Mouse (Mus musculus) layer of hippocampus, postnatal 25 days (tissue): ENCODE measurements around the gene Trappc1. TPM values are rescaled to one million over a fixed set of nuclear protein-coding genes. Genes with fewer than 3 reads are reported as not detected.

Experiments
- DNase-seq, 2 experiments: peaks; one replicate each; pipeline ENCODE4 v3.0.0; 2022; ENCODE audit warnings: mixed read lengths in 2 of 2, low spot score in 1 of 2; ENCODE audit errors: extremely low spot score in 1 of 2
- total RNA-seq, 2 experiments: library from RNA; stranded (reverse); gene quantifications; 2 replicates each; pipeline ENCODE4 v1.2.3; 2021

Trappc1 gene
- total RNA-seq, 2 experiments from 2014 or later = 63.5 to 68.4 TPM

- no peak for DNase-seq
These were observed 3.9 kb downstream of the Trappc1 start for GRCm38 (mm10) chr11:69327648-69328047.

GRCm38 (mm10) chr11:69328517-69328916 is 4.7 kb downstream of the Trappc1 start:
- DNase-seq = no peak

- DNase-seq = no peak
These were observed 7.4 kb downstream of the Trappc1 start for GRCm38 (mm10) chr11:69331152-69331551.

GRCm38 (mm10) chr11:69331929-69332405 is 8.2 kb downstream of the Trappc1 start:
- peak; percentile 65 to 77 for DNase-seq

GRCm38 (mm10) chr11:69332713-69333253 is 9.0 kb downstream of the Trappc1 start:
- no peak for DNase-seq

GRCm38 (mm10) chr11:69333922-69334321 is 10.1 kb downstream of the Trappc1 start:
- no peak for DNase-seq

- DNase-seq = no peak
These were observed 11.0 kb downstream of the Trappc1 start for GRCm38 (mm10) chr11:69334796-69335195.

GRCm38 (mm10) chr11:69340161-69341131 is 16.7 kb downstream of the Trappc1 start, which contains the start of gene Rnf227:
Rnf227 (plus strand) TSS chr11:69340461.
- peak; percentile 64 to 81 for DNase-seq

GRCm38 (mm10) chr11:69346441-69346840 is 22.7 kb downstream of the Trappc1 start:
- DNase-seq = no peak

- DNase-seq = no peak
These were observed 32.8 kb downstream of the Trappc1 start for GRCm38 (mm10) chr11:69356544-69356943.

- no peak for DNase-seq
These were observed 33.9 kb downstream of the Trappc1 start for GRCm38 (mm10) chr11:69357690-69358089.

- DNase-seq = no peak
These were observed 38.2 kb downstream of the Trappc1 start for GRCm38 (mm10) chr11:69362021-69362420.

- no peak for DNase-seq
These were observed 38.7 kb downstream of the Trappc1 start for GRCm38 (mm10) chr11:69362479-69362878.

- DNase-seq = no peak
These were observed 40.6 kb downstream of the Trappc1 start for GRCm38 (mm10) chr11:69364376-69364775.

GRCm38 (mm10) chr11:69364910-69365309 is 41.1 kb downstream of the Trappc1 start:
- peak; percentile 78 to 89 for DNase-seq

- DNase-seq = no peak
These were observed 41.9 kb downstream of the Trappc1 start for GRCm38 (mm10) chr11:69365722-69366121.

- DNase-seq = peak; percentile 86 to 93
These were observed 42.5 kb downstream of the Trappc1 start for GRCm38 (mm10) chr11:69366157-69366854.

- DNase-seq = peak in 1 of 2 experiments; percentile 22
These were observed 43.3 kb downstream of the Trappc1 start for GRCm38 (mm10) chr11:69366855-69367615.

- no peak for DNase-seq
These were observed 44.0 kb downstream of the Trappc1 start for GRCm38 (mm10) chr11:69367616-69368355.
